Mouse (Mus musculus) testis, adult 2 months (tissue): ENCODE data around the gene Ect2l.

Source experiments
- CTCF ChIP-seq: fragments of 200-500 bp; IDR thresholded peaks from 2 replicates; pipeline ENCODE4 v1.5.1; 2012; ENCODE audit warnings: low read depth, mild to moderate bottlenecking, inconsistent platforms, low read length, moderate library complexity; ENCODE audit not compliant: control insufficient read depth, insufficient read depth, insufficient replicate concordance
- POLR2A ChIP-seq: fragments of 200-500 bp; IDR thresholded peaks from 2 replicates; pipeline ENCODE4 v1.6.1; 2012; ENCODE audit warnings: low read depth, mild to moderate bottlenecking, inconsistent platforms, low read length, moderate library complexity; ENCODE audit not compliant: control insufficient read depth

DNA sequence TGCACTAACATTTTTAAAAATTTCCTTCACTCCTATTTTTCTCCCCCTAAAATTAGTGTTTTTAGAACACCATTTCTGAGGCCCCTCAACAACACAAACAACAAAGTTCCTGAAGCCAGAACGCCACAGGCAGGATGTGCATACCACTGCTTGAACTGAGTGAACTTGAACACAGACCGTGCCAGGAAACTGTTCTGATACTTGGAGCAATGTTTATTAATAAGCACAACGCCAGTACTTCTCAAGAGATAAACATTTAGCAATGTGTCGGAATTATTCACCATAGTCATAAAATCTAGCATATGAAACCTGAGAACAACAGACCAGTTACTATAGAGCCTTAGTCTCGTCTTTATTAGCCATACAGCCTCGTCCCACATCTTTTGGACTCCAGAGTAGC, 571 bp downstream of the Ect2l start:
- no peak for TF ChIP-seq POLR2A
- no peak for TF ChIP-seq CTCF
